Mouse (Mus musculus): ENCODE measurements at regions not wholly inside any gene's neighbourhood (a gene's known extent, or its start where the extent isn't known, plus 50 kb on each side); places are given as distances from the start of the nearest gene placed in this dataset.

GRCm38 (mm10) chr10:111881339-111882211 is 90.9 kb upstream of the Krr1 start:
- no peak overlapping the region for H3K9ac ChIP-seq
- no peak for TF ChIP-seq CTCF (IDR thresholded peaks at IDR 0.05; ENCODE audit: low read depth)
- H3K9me3 ChIP-seq (ENCODE audit: low read depth, low read length), result no peaks in the 10 kb centered on the region
- 76% methylated on average over 24 of the region's 24 CpGs for WGBS
- H3K4me1 ChIP-seq (ENCODE audit: insufficient read depth), result no peaks in the 10 kb centered on the region
- ATAC-seq (ENCODE audit: insufficient read depth) (no peak), DNase-seq (no peak)
- no peaks in the 10 kb centered on the region for H3K36me3 ChIP-seq (ENCODE audit: insufficient read depth)
- H3K27ac ChIP-seq (ENCODE audit: low read depth), result no peak overlapping the region
- no peak overlapping the region for H3K4me2 ChIP-seq
- H3K4me3 ChIP-seq (ENCODE audit: low read depth, low read length), result no peak overlapping the region
- H3K27me3 ChIP-seq (ENCODE audit: insufficient read depth, low read length), result no peaks in the 10 kb centered on the region

- DNase-seq, result no peak
- Histone ChIP-seq H3K9me3 (ENCODE audit: low read depth, low read length) (no peaks in the 10 kb centered on the region), H3K4me2 (no peak overlapping the region), H3K9ac (no peak overlapping the region), H3K4me1 (ENCODE audit: insufficient read depth) (no peaks in the 10 kb centered on the region), H3K36me3 (ENCODE audit: insufficient read depth) (no peaks in the 10 kb centered on the region), H3K27ac (ENCODE audit: low read depth) (no peak overlapping the region), H3K27me3 (ENCODE audit: insufficient read depth, low read length) (no peaks in the 10 kb centered on the region), H3K4me3 (ENCODE audit: low read depth, low read length) (no peak overlapping the region)
- TF ChIP-seq CTCF (IDR thresholded peaks at IDR 0.05; ENCODE audit: low read depth), result no peak
- ATAC-seq (ENCODE audit: insufficient read depth), result no peak
- 92% methylated on average over 6 of the region's 6 CpGs for WGBS
Measured at GRCm38 (mm10) chr10:111882521-111882920, 89.9 kb upstream of the Krr1 start.

- Histone ChIP-seq H3K9ac (no peak overlapping the region), H3K27me3 (ENCODE audit: insufficient read depth, low read length) (no peaks in the 10 kb centered on the region), H3K36me3 (ENCODE audit: insufficient read depth) (no peaks in the 10 kb centered on the region), H3K4me3 (ENCODE audit: low read depth, low read length) (no peak overlapping the region), H3K4me2 (no peak overlapping the region), H3K27ac (ENCODE audit: low read depth) (no peak overlapping the region), H3K4me1 (ENCODE audit: insufficient read depth) (no peaks in the 10 kb centered on the region), H3K9me3 (ENCODE audit: low read depth, low read length) (no peaks in the 10 kb centered on the region)
- TF ChIP-seq CTCF (IDR thresholded peaks at IDR 0.05; ENCODE audit: low read depth), result no peak
- DNase-seq, result no peak
- 78% methylated on average over 4 of the region's 4 CpGs for WGBS
- no peak for ATAC-seq (ENCODE audit: insufficient read depth)
Measured at GRCm38 (mm10) chr10:111884701-111885100, 87.8 kb upstream of the Krr1 start.

- H3K4me1 ChIP-seq (ENCODE audit: insufficient read depth), result no peaks in the 10 kb centered on the region
- no peak overlapping the region for H3K4me2 ChIP-seq
- H3K4me3 ChIP-seq (ENCODE audit: low read depth, low read length), result no peak overlapping the region
- ATAC-seq (ENCODE audit: insufficient read depth), result no peak
- H3K27me3 ChIP-seq (ENCODE audit: insufficient read depth, low read length), result no peaks in the 10 kb centered on the region
- TF ChIP-seq CTCF (IDR thresholded peaks at IDR 0.05; ENCODE audit: low read depth), result no peak
- no peaks in the 10 kb centered on the region for H3K36me3 ChIP-seq (ENCODE audit: insufficient read depth)
- DNase-seq, result no peak
- 90% methylated on average over 5 of the region's 5 CpGs for WGBS
- H3K27ac ChIP-seq (ENCODE audit: low read depth), result no peak overlapping the region
- H3K9me3 ChIP-seq (ENCODE audit: low read depth, low read length), result no peaks in the 10 kb centered on the region
- H3K9ac ChIP-seq, result no peak overlapping the region
Measured at GRCm38 (mm10) chr10:111889111-111889510, 83.4 kb upstream of the Krr1 start.

- peak overlapping the region; percentile 37 for H3K4me2 ChIP-seq
- H3K27ac ChIP-seq (ENCODE audit: low read depth), result peak overlapping the region; percentile 85
- H3K27me3 ChIP-seq (ENCODE audit: insufficient read depth, low read length), result no peaks in the 10 kb centered on the region
- TF ChIP-seq CTCF (IDR thresholded peaks at IDR 0.05; ENCODE audit: low read depth), result no peak
- H3K9me3 ChIP-seq (ENCODE audit: low read depth, low read length), result no peaks in the 10 kb centered on the region
- DNase-seq (peak; percentile 93), ATAC-seq (ENCODE audit: insufficient read depth) (peak; percentile 89)
- WGBS, result 42% methylated on average over 5 of the region's 5 CpGs
- H3K4me1 ChIP-seq (ENCODE audit: insufficient read depth), result no peaks in the 10 kb centered on the region; the same call in 1 of the 2 replicates
- no peak overlapping the region for H3K4me3 ChIP-seq (ENCODE audit: low read depth, low read length)
- no peaks in the 10 kb centered on the region for H3K36me3 ChIP-seq (ENCODE audit: insufficient read depth)
- H3K9ac ChIP-seq, result no peak overlapping the region
Measured at GRCm38 (mm10) chr10:111893489-111893888, 79.0 kb upstream of the Krr1 start.

GRCm38 (mm10) chr10:111893941-111894340 is 78.5 kb upstream of the Krr1 start:
- 35% methylated on average over 8 of the region's 8 CpGs for WGBS
- DNase-seq, result peak; percentile 98
- TF ChIP-seq CTCF (IDR thresholded peaks at IDR 0.05; ENCODE audit: low read depth), result no peak

GRCm38 (mm10) chr10:111897361-111897760 is 75.1 kb upstream of the Krr1 start:
- peak overlapping the region; percentile 21; the same call in 1 of the 2 replicates for H3K27ac ChIP-seq (ENCODE audit: low read depth)
- no peak for TF ChIP-seq CTCF (IDR thresholded peaks at IDR 0.05; ENCODE audit: low read depth)
- no peak overlapping the region for H3K9ac ChIP-seq
- DNase-seq (peak; percentile 77), ATAC-seq (ENCODE audit: insufficient read depth) (no peak)
- peaks cover 2% of the 10 kb centered on the region; the same call in 1 of the 2 replicates for H3K4me1 ChIP-seq (ENCODE audit: insufficient read depth)
- H3K27me3 ChIP-seq (ENCODE audit: insufficient read depth, low read length), result no peaks in the 10 kb centered on the region
- no peaks in the 10 kb centered on the region for H3K9me3 ChIP-seq (ENCODE audit: low read depth, low read length)
- H3K4me2 ChIP-seq, result no peak overlapping the region
- H3K36me3 ChIP-seq (ENCODE audit: insufficient read depth), result no peaks in the 10 kb centered on the region
- 41% methylated on average over 3 of the region's 3 CpGs for WGBS
- no peak overlapping the region for H3K4me3 ChIP-seq (ENCODE audit: low read depth, low read length)

More at GRCm38 (mm10) chr10:111893941-111894340, 78.5 kb upstream of the Krr1 start:
- H3K4me1 ChIP-seq (ENCODE audit: insufficient read depth), result no peaks in the 10 kb centered on the region; the same call in 1 of the 2 replicates
- H3K4me3 ChIP-seq (ENCODE audit: low read depth, low read length), result no peak overlapping the region
- no peaks in the 10 kb centered on the region for H3K27me3 ChIP-seq (ENCODE audit: insufficient read depth, low read length)
- H3K9ac ChIP-seq, result no peak overlapping the region
- peak overlapping the region; percentile 37 for H3K4me2 ChIP-seq
- H3K27ac ChIP-seq (ENCODE audit: low read depth), result peak overlapping the region; percentile 85
- ATAC-seq (ENCODE audit: insufficient read depth), result peak; percentile 98
- H3K36me3 ChIP-seq (ENCODE audit: insufficient read depth), result no peaks in the 10 kb centered on the region
- no peaks in the 10 kb centered on the region for H3K9me3 ChIP-seq (ENCODE audit: low read depth, low read length)

All from lung, embryonic 14.5 days (tissue).